Mouse (Mus musculus) cerebellum, adult 2 months (tissue): Measurements from ENCODE around the gene Setd7. TPM values are rescaled to one million over a fixed set of nuclear protein-coding genes. Genes with fewer than 3 reads are reported as not detected.

ENCODE experiments used
- DNase-seq, 2 experiments: peaks; one replicate each; pipeline ENCODE4 v3.0.0; 2021
- H3K27ac ChIP-seq: fragments of 200-500 bp; 2 replicates; pipeline ENCODE4 v1.5.1; 2012; ENCODE audit warnings: low read length, control low read depth, inconsistent platforms; ENCODE audit not compliant: insufficient read depth
- H3K27me3 ChIP-seq: fragments of 200-500 bp; 2 replicates; pipeline ENCODE4 v1.6.1; 2012; ENCODE audit warnings: inconsistent platforms, mild to moderate bottlenecking, low read length, moderate library complexity; ENCODE audit not compliant: control insufficient read depth, insufficient read depth
- H3K4me1 ChIP-seq: fragments of 200-500 bp; 2 replicates; pipeline ENCODE4 v1.6.1; 2011; ENCODE audit warnings: low read length; ENCODE audit not compliant: control insufficient read depth, insufficient read depth
- H3K4me3 ChIP-seq: fragments of 200-500 bp; replicated peaks from 2 replicates; pipeline ENCODE3; 2011; ENCODE audit warnings: mild to moderate bottlenecking, low read depth, low read length, control low read depth; ENCODE audit not compliant: insufficient read depth
- CTCF ChIP-seq: fragments of 200-500 bp; IDR thresholded peaks from 2 replicates; pipeline ENCODE4 v1.5.1; 2011; ENCODE audit warnings: low read depth, mild to moderate bottlenecking, control low read depth, low read length, moderate library complexity, borderline replicate concordance; ENCODE audit not compliant: insufficient read depth
- POLR2A ChIP-seq: fragments of 200-500 bp; IDR thresholded peaks from 2 replicates; pipeline ENCODE4 v1.6.1; 2011; ENCODE audit warnings: low read length, control low read depth, borderline replicate concordance; ENCODE audit not compliant: insufficient read depth
- WGBS: fragments of 180-500 bp; shearing (Covaris S2); methylation state at CpG from one replicate; pipeline ENCODE4 v1.1.7; 2018; 5-methylcytosine and 5-hydroxymethylcytosine counted together
- polyA plus RNA-seq: library from polyadenylated mRNA; depleted of rRNA; stranded (reverse); fragments of >200 nt; gene quantifications from 2 replicates; pipeline ENCODE4 v1.2.3, GENCODE M21; 2012; rRNA removed

The Setd7 gene
- 83.0 and 96.5 TPM in 2 replicates for polyA plus RNA-seq

DNA sequence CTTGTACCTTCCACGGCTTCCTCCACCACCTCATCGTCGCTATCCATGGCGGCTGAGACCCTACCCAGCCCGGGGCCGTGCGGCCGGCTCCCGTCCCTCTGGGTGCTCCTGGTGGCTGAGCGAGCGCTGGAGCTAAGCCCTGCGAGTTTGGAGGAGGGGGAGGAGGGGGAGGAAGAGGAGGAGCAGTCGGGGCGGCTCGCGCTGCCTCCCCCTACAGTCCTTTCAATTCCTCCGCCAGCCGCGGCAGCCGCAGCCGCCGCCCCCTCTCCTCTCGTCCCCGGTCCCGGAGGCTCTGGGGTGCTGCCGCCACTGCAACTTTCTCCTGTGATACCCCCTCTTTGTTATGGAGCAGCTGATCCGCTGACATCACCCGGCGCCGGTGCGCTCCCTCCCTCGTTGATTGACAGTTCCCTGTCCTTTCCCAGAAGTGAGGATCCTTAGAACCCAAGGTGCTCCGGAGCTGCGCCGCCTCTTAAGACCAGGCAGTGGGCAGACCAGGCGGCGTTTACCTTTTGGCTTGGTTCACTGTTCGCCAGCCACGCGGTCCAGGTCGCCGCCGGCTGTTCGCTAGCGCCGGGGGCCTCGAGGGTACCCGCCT, at the start of gene Setd7:
TSS of gene Setd7 (minus strand) at position 369 of the 598 bp plus-strand sequence.
- H3K27me3 ChIP-seq: no peaks in the 10 kb centered on the region
- H3K4me1 ChIP-seq: peaks cover 8% of the 10 kb centered on the region; the same call in 1 of the 2 replicates
- H3K27ac ChIP-seq: peak within 1 kb of the TSS; percentile 98
- TF ChIP-seq POLR2A (peak; percentile 46; the same call in 1 of the 2 replicates), CTCF (no peak)
- WGBS: under 1% methylated on average over 43 of the region's 48 CpGs
- H3K4me3 ChIP-seq: peak within 1 kb of the TSS; percentile 93
- DNase-seq: peak; percentile 83 to 87

DNA sequence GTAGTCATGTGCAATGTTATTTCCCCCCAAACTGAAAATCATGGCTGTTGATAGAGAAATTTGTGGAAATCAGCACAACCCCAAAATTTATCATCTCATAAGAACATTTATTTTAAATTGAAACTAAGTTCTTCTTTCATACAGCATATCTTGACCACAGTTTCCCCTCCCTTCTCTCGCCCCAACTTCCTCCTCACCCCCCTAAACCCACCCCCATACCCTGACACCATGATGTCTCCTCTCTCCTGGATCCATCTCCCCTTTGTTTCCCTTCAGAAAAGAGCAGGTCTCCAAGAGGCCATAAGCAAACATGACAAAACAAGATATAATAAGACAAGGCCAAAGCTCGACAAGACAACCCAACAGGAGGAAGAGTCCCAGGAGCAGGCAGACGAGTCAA, 43.8 kb upstream of the Setd7 start:
- DNase-seq: no peak
- TF ChIP-seq CTCF (no peak), POLR2A (no peak)
- no peaks in the 10 kb centered on the region for H3K27me3 ChIP-seq
- WGBS: 94% methylated on average over 3 of the region's 3 CpGs
- H3K4me1 ChIP-seq: no peaks in the 10 kb centered on the region
- H3K4me3 ChIP-seq: no peak overlapping the region
- H3K27ac ChIP-seq: no peak overlapping the region

DNA sequence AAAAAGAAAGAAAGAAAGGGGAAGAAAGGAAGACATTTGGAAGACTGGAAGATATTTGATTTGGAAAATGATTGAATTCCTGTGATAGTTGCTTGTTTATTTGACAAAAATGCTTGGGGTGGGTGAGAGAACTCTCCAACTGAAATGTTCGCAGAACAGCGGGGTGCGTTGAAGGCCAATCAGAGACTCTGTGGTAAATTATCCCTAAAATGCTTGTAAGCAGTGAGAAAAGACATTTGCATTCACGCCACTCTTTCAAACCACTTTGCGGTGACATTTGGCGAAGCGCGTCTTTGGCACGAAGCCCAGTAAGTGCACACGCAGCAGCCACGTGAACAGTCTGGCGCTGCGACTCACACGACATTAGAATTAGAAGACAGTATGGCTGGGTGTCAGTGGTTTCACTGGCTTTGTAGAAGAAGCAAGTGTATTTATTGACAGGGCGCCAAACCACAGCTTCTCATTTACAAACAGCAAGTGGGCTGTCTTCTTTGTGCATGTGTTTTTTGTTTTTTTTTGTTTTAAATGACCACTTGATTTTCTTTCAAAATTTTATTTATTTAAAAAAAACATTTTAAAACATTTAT, 43.1 kb upstream of the Setd7 start:
- peak overlapping the region; percentile 9 for H3K4me3 ChIP-seq
- TF ChIP-seq CTCF (no peak), POLR2A (no peak)
- WGBS: 14% methylated on average over 15 of the region's 15 CpGs
- H3K27ac ChIP-seq: no peak overlapping the region
- no peaks in the 10 kb centered on the region for H3K27me3 ChIP-seq
- H3K4me1 ChIP-seq: no peaks in the 10 kb centered on the region
- peak; percentile 70 to 75 for DNase-seq

DNA sequence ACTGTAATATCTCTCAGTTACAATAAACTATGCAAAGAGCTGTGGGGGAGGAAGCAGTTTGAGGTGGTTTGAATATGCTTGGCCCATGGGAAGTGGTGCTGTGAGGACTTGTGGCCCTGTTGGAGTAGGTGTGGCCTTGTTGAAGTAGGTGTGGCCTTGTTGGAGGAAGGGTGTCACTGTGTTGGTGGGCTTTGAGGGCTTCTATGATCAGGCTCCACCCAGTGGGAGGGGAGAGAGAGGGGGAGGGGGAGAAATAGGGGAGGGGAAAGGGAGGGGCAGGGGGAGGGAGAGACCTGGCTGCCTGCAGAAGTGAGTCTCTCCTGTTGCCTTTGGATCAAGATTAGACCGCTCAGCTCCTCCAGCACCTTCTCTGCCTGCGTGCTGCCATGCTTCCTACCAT, 40.8 kb upstream of the Setd7 start:
- 96% methylated on average over 2 of the region's 2 CpGs for WGBS
- no peak for DNase-seq
- Histone ChIP-seq H3K27me3 (no peaks in the 10 kb centered on the region), H3K4me1 (no peaks in the 10 kb centered on the region), H3K27ac (no peak overlapping the region), H3K4me3 (no peak overlapping the region)
- TF ChIP-seq CTCF: no peak
- no peak for TF ChIP-seq POLR2A

DNA sequence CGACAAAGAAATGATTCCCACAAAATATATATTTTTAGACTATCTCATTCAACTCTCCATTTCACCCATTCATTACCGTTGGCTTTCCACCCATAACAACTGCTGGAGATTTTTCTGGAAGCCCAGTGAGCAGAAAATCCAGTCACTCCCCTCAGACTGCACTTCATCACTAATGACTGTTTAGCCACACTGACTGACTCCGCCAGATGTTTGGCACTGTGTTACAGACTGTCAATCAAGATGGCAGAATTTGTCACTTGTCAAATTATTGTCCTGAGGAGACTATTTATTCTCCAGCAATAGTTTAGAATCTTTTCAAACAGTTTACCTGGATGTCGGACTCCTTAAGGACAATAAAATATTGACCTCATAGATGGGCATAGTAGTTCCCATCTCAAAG, 40.0 kb upstream of the Setd7 start:
- H3K27me3 ChIP-seq: no peaks in the 10 kb centered on the region
- H3K4me1 ChIP-seq: no peaks in the 10 kb centered on the region
- H3K27ac ChIP-seq: no peak overlapping the region
- DNase-seq: no peak
- TF ChIP-seq POLR2A (no peak), CTCF (no peak)
- H3K4me3 ChIP-seq: no peak overlapping the region
- 88% methylated on average over 4 of the region's 4 CpGs for WGBS

DNA sequence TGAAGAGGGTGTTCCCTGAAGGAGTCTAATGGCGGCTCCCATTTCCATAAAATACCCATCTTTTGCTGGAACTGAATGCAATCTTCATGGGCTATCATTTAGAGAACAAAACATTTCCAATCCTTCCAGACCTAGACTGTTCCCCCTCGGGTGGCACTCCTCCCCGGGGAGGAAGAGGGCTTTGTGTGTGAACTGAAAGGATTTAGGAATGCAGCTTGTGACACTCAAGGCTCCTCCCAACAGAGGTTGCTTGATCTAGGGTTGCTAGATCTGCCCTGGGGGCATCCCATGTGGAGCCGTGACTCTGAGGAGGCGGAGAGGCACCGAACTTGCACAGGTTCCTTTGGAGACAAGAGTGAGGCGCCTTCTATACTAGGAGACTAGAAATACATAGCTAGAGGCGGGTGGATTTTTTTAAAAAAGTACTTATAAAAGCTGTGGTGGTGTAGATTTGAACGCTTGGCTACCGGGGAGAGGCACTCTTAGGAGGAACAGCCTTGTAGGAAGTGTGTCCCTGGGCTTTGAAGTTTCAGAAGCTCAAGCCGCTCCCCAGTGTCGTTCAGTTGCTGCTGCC, 38.5 kb upstream of the Setd7 start:
- Histone ChIP-seq H3K27ac (no peak overlapping the region), H3K27me3 (no peaks in the 10 kb centered on the region), H3K4me3 (no peak overlapping the region), H3K4me1 (no peaks in the 10 kb centered on the region)
- no peak for DNase-seq
- TF ChIP-seq POLR2A (no peak), CTCF (no peak)
- WGBS: 78% methylated on average over 12 of the region's 12 CpGs

DNA sequence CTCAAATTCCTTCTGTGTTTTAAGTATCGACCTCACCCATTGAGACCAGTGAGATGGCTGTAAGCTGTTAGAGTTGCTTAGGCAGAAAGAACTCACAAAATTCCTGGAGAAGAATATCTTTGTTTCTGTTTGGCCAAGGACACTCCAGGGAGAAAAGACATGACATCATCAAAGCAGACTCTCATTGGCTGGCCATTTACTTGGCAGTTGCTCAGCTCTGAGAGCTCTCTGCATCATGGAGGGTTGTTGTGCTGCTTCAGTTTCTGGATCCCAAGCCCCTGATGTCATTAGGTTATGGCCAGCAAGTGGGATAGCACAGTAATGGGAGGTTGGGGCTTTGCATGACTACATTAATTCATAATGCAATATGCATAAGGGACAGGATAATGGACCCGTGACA, 35.9 kb upstream of the Setd7 start:
- WGBS: 89% methylated on average over 2 of the region's 2 CpGs
- TF ChIP-seq CTCF: no peak
- no peak for TF ChIP-seq POLR2A

DNA sequence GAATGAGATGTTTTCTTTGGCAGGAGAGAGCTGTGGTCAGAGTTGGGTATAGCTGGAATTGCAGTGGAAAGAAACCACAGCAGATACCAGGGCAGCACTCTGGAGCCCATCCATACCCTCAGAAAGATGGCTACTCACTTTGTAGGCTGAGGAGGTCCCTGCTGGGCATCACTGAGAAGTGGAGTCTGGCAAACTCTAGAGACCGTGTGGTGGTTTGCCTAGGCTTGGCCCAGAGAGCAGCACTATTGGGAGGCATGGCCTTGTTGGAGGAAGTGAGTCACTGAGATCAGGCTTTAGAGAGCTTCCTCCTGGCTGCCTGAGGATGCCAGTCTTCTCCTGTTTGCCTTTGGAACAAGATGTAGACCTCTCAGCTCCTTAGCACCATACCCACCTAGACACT, 32.8 kb upstream of the Setd7 start:
- WGBS: 82% methylated on average over 1 of the region's 1 CpGs
- no peak overlapping the region for H3K27ac ChIP-seq
- no peaks in the 10 kb centered on the region for H3K4me1 ChIP-seq
- DNase-seq: no peak
- no peak for TF ChIP-seq CTCF
- no peak for TF ChIP-seq POLR2A
- H3K4me3 ChIP-seq: no peak overlapping the region
- no peaks in the 10 kb centered on the region for H3K27me3 ChIP-seq

More for the DNA sequence above, 35.9 kb upstream of the Setd7 start:
- H3K4me3 ChIP-seq: no peak overlapping the region
- no peaks in the 10 kb centered on the region for H3K27me3 ChIP-seq
- no peak overlapping the region for H3K27ac ChIP-seq
- no peaks in the 10 kb centered on the region for H3K4me1 ChIP-seq
- no peak for DNase-seq
